Mouse (Mus musculus): ENCODE data around the gene Nepro. TPM values are rescaled to one million over a fixed set of nuclear protein-coding genes. Genes with fewer than 3 reads are reported as not detected.

Gene Nepro
- total and polyA plus RNA-seq, 3 experiments = 5.4 to 27.7 (median 17.3) TPM

DNA sequence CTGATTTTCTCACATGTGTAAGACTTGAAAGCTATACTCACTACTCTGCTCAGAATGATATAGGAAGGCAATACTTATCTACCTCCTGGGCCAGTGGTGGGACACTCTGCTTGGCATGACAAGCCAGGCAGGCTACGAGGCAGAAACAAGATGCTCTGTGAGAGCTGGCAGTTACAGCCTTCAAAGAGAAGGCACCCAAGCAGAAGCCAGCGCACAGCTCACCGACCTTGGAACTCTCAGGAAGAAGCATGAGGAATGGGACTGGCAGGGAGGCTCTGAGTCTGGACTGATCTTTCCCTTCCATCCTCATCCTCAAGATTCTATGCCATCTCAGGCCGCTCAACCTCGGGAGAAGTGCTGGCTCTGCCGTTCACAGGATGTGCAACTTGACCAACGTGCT is 38.7 kb upstream of the Nepro start:
- no peaks in the 10 kb centered on the region for H3K9me3 ChIP-seq (replicated peaks)
- ATAC-seq (ENCODE audit: extremely low read depth, insufficient number of reproducible peaks, low FRiP score, poor library complexity, severe bottlenecking) = no peak
- H3K4me3 ChIP-seq (ENCODE audit: low read depth, low read length) = no peak overlapping the region
- no peak for TF ChIP-seq GATA1 (IDR thresholded peaks at IDR 0.05; ENCODE audit: borderline replicate concordance, low read length)
- TF ChIP-seq CTCF (IDR thresholded peaks at IDR 0.05; ENCODE audit: low read depth, low read length) = no peak
- no peak for TF ChIP-seq GATA2 (IDR thresholded peaks at IDR 0.05; ENCODE audit: borderline replicate concordance, low read depth, low read length)
- no peak for TF ChIP-seq POLR2AphosphoS5 (IDR thresholded peaks at IDR 0.05; ENCODE audit: insufficient replicate concordance, low read depth, low read length)
- no peak for TF ChIP-seq TAL1 (conservative IDR thresholded peaks at IDR 0.05; ENCODE audit: low read depth, low read length)
- DNase-seq (ENCODE audit: low spot score) = no peak
- H3K4me1 ChIP-seq (ENCODE audit: insufficient read depth, low read depth, low read length) = no peaks in the 10 kb centered on the region
- no peaks in the 10 kb centered on the region for H3K36me3 ChIP-seq (replicated peaks)
- peaks cover 10% of the 10 kb centered on the region for H3K27me3 ChIP-seq (ENCODE audit: insufficient read depth, low read length)

DNA sequence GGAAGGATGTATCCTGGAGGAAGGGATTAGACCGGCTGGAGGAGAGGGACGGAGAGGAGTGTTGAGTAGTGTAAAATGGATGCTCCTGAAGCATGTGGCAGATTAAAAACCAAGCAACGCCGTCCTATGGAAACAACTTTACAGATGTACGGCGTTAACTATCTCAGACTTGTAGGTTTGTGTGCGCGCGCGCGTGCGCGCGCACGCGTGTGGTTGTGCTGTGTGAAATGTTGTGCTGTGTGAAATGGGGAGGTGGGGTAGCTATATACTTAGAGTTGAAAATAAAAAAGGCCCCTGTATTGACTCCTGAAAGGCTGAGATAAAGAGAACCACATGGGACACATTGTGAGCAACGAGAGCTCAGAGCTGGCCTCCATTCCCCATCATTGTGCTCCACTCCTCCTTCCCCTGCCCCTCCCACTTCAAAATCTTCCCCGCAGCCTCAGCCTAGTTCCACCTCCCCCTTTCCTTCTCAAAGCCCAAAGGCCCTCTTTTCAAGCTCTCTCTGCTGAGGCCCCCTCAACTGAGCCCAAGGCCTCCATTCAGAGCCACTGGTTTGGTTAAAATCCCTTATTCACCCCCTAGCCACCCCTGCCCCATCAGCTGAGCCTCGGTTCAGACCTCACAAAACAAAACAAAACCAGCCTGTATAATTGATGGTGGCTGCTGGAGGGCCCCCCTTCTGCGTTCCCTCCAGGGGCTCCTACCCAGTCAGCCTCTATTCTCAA is 36.9 kb upstream of the Nepro start:
- H3K9me3 ChIP-seq (replicated peaks) = no peaks in the 10 kb centered on the region
- ATAC-seq (ENCODE audit: extremely low read depth, insufficient number of reproducible peaks, low FRiP score, poor library complexity, severe bottlenecking) (no peak), DNase-seq (ENCODE audit: low spot score) (no peak)
- no peaks in the 10 kb centered on the region for H3K36me3 ChIP-seq (replicated peaks)
- no peaks in the 10 kb centered on the region for H3K4me1 ChIP-seq (ENCODE audit: insufficient read depth, low read depth, low read length)
- peaks cover 19% of the 10 kb centered on the region for H3K27me3 ChIP-seq (ENCODE audit: insufficient read depth, low read length)
- TF ChIP-seq TAL1 (conservative IDR thresholded peaks at IDR 0.05; ENCODE audit: low read depth, low read length) = no peak
- no peak for TF ChIP-seq GATA1 (IDR thresholded peaks at IDR 0.05; ENCODE audit: borderline replicate concordance, low read length)
- TF ChIP-seq GATA2 (IDR thresholded peaks at IDR 0.05; ENCODE audit: borderline replicate concordance, low read depth, low read length) = no peak
- no peak for TF ChIP-seq POLR2AphosphoS5 (IDR thresholded peaks at IDR 0.05; ENCODE audit: insufficient replicate concordance, low read depth, low read length)
- TF ChIP-seq CTCF (IDR thresholded peaks at IDR 0.05; ENCODE audit: low read depth, low read length) = no peak
- no peak overlapping the region for H3K4me3 ChIP-seq (ENCODE audit: low read depth, low read length)

DNA sequence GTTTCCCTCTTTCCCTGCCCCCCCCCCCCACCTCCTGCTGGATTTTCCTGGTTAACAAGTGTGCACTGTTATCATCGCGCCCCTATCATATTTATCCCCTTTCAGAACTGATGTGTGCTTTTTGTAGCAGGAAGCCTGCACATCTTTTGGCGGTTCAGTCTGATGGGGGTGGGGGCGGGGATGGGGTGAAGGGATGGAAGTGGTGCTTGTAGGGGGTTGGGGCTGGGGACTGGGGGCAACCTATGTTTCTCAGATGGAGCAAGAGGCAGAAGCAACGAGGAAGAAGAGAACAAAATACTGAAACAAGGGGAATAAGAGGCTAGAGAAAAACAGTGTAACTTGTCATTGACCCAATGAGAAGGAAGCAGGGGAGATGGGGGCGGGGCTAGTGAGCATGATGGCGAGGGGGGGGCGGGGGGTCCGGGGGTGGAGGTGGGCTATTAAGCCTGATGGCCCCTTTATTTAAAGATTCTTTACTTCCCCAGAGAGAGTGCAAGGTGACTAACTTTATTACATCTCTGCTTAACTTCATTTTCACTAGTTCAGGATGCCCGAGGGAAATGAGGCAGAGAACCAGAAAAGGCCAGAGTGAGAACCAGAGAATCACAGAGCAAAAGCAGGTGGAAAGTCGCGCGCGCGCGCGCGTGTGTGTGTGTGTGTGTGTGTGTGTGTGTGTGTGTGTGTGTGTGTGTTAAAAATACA is 36.2 kb upstream of the Nepro start:
- no peak for ATAC-seq (ENCODE audit: extremely low read depth, insufficient number of reproducible peaks, low FRiP score, poor library complexity, severe bottlenecking)
- Histone ChIP-seq H3K36me3 (replicated peaks) (no peaks in the 10 kb centered on the region), H3K27me3 (ENCODE audit: insufficient read depth, low read length) (peaks cover 19% of the 10 kb centered on the region), H3K4me1 (ENCODE audit: insufficient read depth, low read depth, low read length) (no peaks in the 10 kb centered on the region), H3K4me3 (ENCODE audit: low read depth, low read length) (no peak overlapping the region), H3K9me3 (replicated peaks) (no peaks in the 10 kb centered on the region)
- TF ChIP-seq TAL1 (conservative IDR thresholded peaks at IDR 0.05; ENCODE audit: low read depth, low read length) = no peak
- TF ChIP-seq GATA1 (IDR thresholded peaks at IDR 0.05; ENCODE audit: borderline replicate concordance, low read length) = no peak
- TF ChIP-seq GATA2 (IDR thresholded peaks at IDR 0.05; ENCODE audit: borderline replicate concordance, low read depth, low read length) = no peak
- no peak for TF ChIP-seq POLR2AphosphoS5 (IDR thresholded peaks at IDR 0.05; ENCODE audit: insufficient replicate concordance, low read depth, low read length)
- TF ChIP-seq CTCF (IDR thresholded peaks at IDR 0.05; ENCODE audit: low read depth, low read length) = no peak
- no peak for DNase-seq (ENCODE audit: low spot score)

DNA sequence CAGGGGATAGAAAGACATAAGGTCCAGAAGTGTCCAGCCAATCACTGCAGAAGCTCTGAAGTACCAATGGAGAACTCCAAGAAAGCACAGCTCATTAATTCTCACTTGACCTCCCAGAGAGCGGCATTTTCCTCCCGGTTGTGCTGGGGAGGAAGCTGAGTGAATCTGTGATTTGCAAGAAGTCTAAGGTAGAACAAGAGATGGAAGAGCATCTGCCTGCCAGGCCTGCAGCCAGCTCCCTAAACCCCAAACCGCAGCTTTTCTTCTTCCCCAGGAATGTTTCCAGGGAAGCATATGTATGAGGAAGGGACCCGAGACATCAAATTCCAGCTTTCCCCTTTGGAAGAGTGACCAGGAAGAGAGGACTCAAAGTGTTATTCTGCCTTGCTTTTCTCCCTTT is 35.6 kb upstream of the Nepro start:
- ATAC-seq (ENCODE audit: extremely low read depth, insufficient number of reproducible peaks, low FRiP score, poor library complexity, severe bottlenecking) (no peak), DNase-seq (ENCODE audit: low spot score) (no peak)
- TF ChIP-seq CTCF (IDR thresholded peaks at IDR 0.05; ENCODE audit: low read depth, low read length) (no peak), TAL1 (conservative IDR thresholded peaks at IDR 0.05; ENCODE audit: low read depth, low read length) (no peak), GATA1 (IDR thresholded peaks at IDR 0.05; ENCODE audit: borderline replicate concordance, low read length) (no peak), POLR2AphosphoS5 (IDR thresholded peaks at IDR 0.05; ENCODE audit: insufficient replicate concordance, low read depth, low read length) (no peak), GATA2 (IDR thresholded peaks at IDR 0.05; ENCODE audit: borderline replicate concordance, low read depth, low read length) (no peak)
- Histone ChIP-seq H3K36me3 (replicated peaks) (no peaks in the 10 kb centered on the region), H3K4me1 (ENCODE audit: insufficient read depth, low read depth, low read length) (no peaks in the 10 kb centered on the region), H3K9me3 (replicated peaks) (no peaks in the 10 kb centered on the region), H3K4me3 (ENCODE audit: low read depth, low read length) (no peak overlapping the region), H3K27me3 (ENCODE audit: insufficient read depth, low read length) (peaks cover 19% of the 10 kb centered on the region)

DNA sequence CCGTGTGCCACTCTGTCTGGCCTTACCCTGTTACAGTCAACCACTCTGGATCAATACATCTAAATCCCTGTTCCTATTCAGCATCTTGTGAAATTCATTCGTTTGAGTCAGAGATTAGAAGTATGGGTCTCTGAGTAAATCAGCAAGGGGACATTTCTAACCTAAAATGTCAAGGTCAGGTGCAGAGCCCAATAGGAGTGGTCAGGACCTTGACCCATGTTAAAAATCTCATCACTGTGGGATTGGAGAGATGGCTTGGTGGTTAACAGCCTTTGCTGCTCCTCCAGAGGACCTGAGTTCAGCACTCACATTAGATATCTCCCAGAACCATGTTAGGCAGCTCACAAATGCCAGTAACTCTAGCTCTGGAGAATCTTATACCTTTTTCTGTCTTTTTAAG is 33.6 kb upstream of the Nepro start:
- Histone ChIP-seq H3K4me1 (ENCODE audit: insufficient read depth, low read depth, low read length) (no peaks in the 10 kb centered on the region), H3K36me3 (replicated peaks) (no peaks in the 10 kb centered on the region), H3K4me3 (ENCODE audit: low read depth, low read length) (no peak overlapping the region), H3K27me3 (ENCODE audit: insufficient read depth, low read length) (peaks cover 19% of the 10 kb centered on the region), H3K9me3 (replicated peaks) (no peaks in the 10 kb centered on the region)
- no peak for TF ChIP-seq GATA2 (IDR thresholded peaks at IDR 0.05; ENCODE audit: borderline replicate concordance, low read depth, low read length)
- no peak for TF ChIP-seq TAL1 (conservative IDR thresholded peaks at IDR 0.05; ENCODE audit: low read depth, low read length)
- TF ChIP-seq GATA1 (IDR thresholded peaks at IDR 0.05; ENCODE audit: borderline replicate concordance, low read length) = no peak
- no peak for TF ChIP-seq CTCF (IDR thresholded peaks at IDR 0.05; ENCODE audit: low read depth, low read length)
- TF ChIP-seq POLR2AphosphoS5 (IDR thresholded peaks at IDR 0.05; ENCODE audit: insufficient replicate concordance, low read depth, low read length) = no peak
- no peak for ATAC-seq (ENCODE audit: extremely low read depth, insufficient number of reproducible peaks, low FRiP score, poor library complexity, severe bottlenecking)
- no peak for DNase-seq (ENCODE audit: low spot score)

DNA sequence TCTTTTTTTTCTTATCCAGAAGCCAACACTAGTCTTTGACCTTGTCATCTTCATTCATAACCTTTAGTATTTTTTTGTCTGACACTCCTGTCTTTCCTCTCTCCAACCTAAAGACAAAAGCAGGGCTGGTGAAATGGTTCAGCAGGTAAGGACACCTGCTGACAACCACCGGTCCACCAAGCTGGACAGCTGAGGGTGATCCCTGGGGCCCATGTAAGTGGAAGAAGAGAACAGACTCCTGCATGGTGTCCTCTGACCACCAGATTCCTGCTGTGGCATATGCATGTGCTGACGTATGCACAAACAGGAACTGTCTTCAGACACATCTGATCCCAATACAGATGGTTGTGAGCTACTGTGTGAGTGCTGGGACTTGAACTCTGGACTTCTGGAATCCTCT is 33.0 kb upstream of the Nepro start:
- no peak overlapping the region for H3K4me3 ChIP-seq (ENCODE audit: low read depth, low read length)
- peaks cover 23% of the 10 kb centered on the region for H3K27me3 ChIP-seq (ENCODE audit: insufficient read depth, low read length)
- no peaks in the 10 kb centered on the region for H3K9me3 ChIP-seq (replicated peaks)
- no peak for ATAC-seq (ENCODE audit: extremely low read depth, insufficient number of reproducible peaks, low FRiP score, poor library complexity, severe bottlenecking)
- DNase-seq (ENCODE audit: low spot score) = no peak
- TF ChIP-seq GATA2 (IDR thresholded peaks at IDR 0.05; ENCODE audit: borderline replicate concordance, low read depth, low read length) = no peak
- TF ChIP-seq GATA1 (IDR thresholded peaks at IDR 0.05; ENCODE audit: borderline replicate concordance, low read length) = no peak
- TF ChIP-seq CTCF (IDR thresholded peaks at IDR 0.05; ENCODE audit: low read depth, low read length) = no peak
- TF ChIP-seq POLR2AphosphoS5 (IDR thresholded peaks at IDR 0.05; ENCODE audit: insufficient replicate concordance, low read depth, low read length) = no peak
- TF ChIP-seq TAL1 (conservative IDR thresholded peaks at IDR 0.05; ENCODE audit: low read depth, low read length) = no peak
- H3K4me1 ChIP-seq (ENCODE audit: insufficient read depth, low read depth, low read length) = no peaks in the 10 kb centered on the region
- H3K36me3 ChIP-seq (replicated peaks) = no peaks in the 10 kb centered on the region
